Mouse (Mus musculus) liver, embryonic 13.5 days (tissue): ENCODE results near the gene Arid1b. TPM values are rescaled to one million over a fixed set of nuclear protein-coding genes. Genes with fewer than 3 reads are reported as not detected.

Experiments
- ATAC-seq: fragments of 200-750 bp; cut with Nextera tagmentation; 2 replicates; pipeline ENCODE4 v1.8.0; 2017; ENCODE audit warnings: low read depth, mild to moderate bottlenecking, moderate number of reproducible peaks, moderate library complexity
- DNase-seq: peaks from one replicate; pipeline ENCODE4 v3.0.0; 2022
- H3K27ac ChIP-seq: fragments of 300-500 bp; sonication (generic); 2 replicates; pipeline ENCODE4 v1.5.1; 2015; ENCODE audit warnings: moderate library complexity, mild to moderate bottlenecking, inconsistent platforms
- H3K27me3 ChIP-seq: fragments of 300-500 bp; sonication (generic); 2 replicates; pipeline ENCODE4 v1.6.1; 2015; ENCODE audit warnings: mild to moderate bottlenecking, inconsistent platforms
- H3K36me3 ChIP-seq: fragments of 300-500 bp; sonication (generic); 2 replicates; pipeline ENCODE4 v1.6.1; 2015; ENCODE audit warnings: mild to moderate bottlenecking, inconsistent platforms
- H3K4me1 ChIP-seq: fragments of 300-500 bp; sonication (generic); replicated peaks from 2 replicates; pipeline ENCODE4 v1.6.1; 2015; ENCODE audit warnings: inconsistent platforms
- H3K4me2 ChIP-seq: fragments of 300-500 bp; sonication (generic); 2 replicates; pipeline ENCODE4 v1.6.1; 2015; ENCODE audit warnings: inconsistent platforms, mild to moderate bottlenecking, moderate library complexity
- H3K4me3 ChIP-seq: fragments of 300-500 bp; sonication (generic); replicated peaks from 2 replicates; pipeline ENCODE4 v1.5.1; 2015; ENCODE audit warnings: mild to moderate bottlenecking, inconsistent platforms
- H3K9ac ChIP-seq: fragments of 300-500 bp; sonication (generic); 2 replicates; pipeline ENCODE4 v1.6.1; 2015; ENCODE audit warnings: mild to moderate bottlenecking, inconsistent platforms
- H3K9me3 ChIP-seq: fragments of 300-500 bp; sonication (generic); replicated peaks from 2 replicates; pipeline ENCODE4 v1.6.1; 2016; ENCODE audit warnings: inconsistent platforms
- WGBS: fragments of 180-500 bp; shearing (Covaris S2); methylation state at CpG from one replicate; pipeline ENCODE4 v1.1.7; 2015; ENCODE audit not compliant: insufficient replicate concordance; 5-methylcytosine and 5-hydroxymethylcytosine counted together
- polyA plus RNA-seq: library from polyadenylated mRNA; unstranded; fragments of >200 nt; fragmentation: Nextera tagmentation; extraction: Ambion mirVana; gene quantifications from 2 replicates; pipeline ENCODE4 v1.2.1, GENCODE M21; 2015

The Arid1b gene
- polyA plus RNA-seq, 1 experiment from 2014 or later, result 2.0 TPM

DNA sequence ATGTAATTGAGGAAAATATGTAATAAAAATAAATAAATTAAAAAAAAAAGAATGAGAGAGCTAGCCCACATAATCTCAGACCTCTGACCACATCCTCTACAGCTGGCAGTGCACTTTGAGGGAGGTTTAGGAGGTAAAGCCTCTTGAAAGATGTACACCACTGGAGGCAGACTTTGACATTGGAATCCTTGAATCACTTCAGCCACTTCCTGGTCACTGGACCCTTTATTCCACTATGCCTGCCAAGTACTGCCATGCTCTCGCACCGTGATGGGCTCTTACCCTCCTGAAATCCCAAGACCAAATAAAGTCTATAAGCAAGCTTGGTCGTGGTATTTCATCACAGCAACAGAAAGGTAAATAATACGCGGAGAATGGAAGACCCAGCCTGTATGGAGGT is 25.3 kb upstream of the Arid1b start:
- H3K27ac ChIP-seq, result no peak overlapping the region
- 73% methylated on average over 5 of the region's 5 CpGs for WGBS
- no peak for DNase-seq
- H3K4me2 ChIP-seq, result no peak overlapping the region
- H3K9ac ChIP-seq, result no peak overlapping the region
- H3K4me1 ChIP-seq, result no peaks in the 10 kb centered on the region
- no peaks in the 10 kb centered on the region for H3K36me3 ChIP-seq
- no peaks in the 10 kb centered on the region for H3K9me3 ChIP-seq
- no peak for ATAC-seq
- H3K27me3 ChIP-seq, result no peaks in the 10 kb centered on the region; the same call in 1 of the 2 replicates
- no peak overlapping the region for H3K4me3 ChIP-seq

DNA sequence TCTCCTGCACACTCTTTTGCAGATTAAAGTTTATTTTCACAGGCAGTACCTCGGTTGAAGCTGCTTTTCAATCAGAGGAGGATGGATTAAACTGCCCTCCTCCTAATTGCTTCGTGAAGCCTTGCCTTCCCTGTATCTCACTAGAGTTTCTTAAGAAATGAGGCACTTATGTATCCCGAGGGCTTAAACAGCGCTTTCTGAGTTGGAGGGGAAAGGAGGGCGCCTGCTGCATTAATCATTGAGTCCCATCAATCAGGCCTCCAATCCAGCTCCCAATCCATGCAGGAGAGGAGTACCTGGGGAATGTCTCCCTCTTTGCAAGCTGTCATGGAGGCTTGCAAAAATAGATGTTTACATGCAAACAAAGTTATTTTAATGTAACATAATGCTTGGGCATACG is 21.9 kb upstream of the Arid1b start:
- DNase-seq, result no peak
- H3K27me3 ChIP-seq, result no peaks in the 10 kb centered on the region; the same call in 1 of the 2 replicates
- no peak overlapping the region for H3K27ac ChIP-seq
- no peak overlapping the region for H3K9ac ChIP-seq
- no peak overlapping the region for H3K4me2 ChIP-seq
- no peaks in the 10 kb centered on the region for H3K4me1 ChIP-seq
- no peaks in the 10 kb centered on the region for H3K36me3 ChIP-seq
- WGBS, result 60% methylated on average over 6 of the region's 6 CpGs
- H3K9me3 ChIP-seq, result no peaks in the 10 kb centered on the region
- no peak for ATAC-seq
- no peak overlapping the region for H3K4me3 ChIP-seq

DNA sequence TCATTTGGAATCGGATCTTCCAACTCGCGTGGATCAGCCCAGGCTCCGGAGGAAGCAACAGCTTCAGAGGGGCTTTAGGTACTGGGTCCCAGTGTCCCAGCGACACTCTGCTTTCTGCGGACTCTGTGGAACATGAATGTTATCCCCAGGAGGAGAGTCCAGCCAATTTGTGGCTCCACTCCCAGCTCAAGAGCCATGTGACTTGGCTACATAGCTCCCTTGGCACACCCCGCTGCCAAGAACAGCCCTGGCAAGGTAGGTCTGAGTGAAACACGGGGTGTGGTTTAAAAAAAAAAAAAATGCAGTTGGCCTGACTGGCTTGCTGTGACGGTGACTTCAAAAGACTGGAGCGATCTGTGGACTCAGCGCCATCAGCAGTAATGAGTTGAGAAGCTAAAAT is 19.4 kb upstream of the Arid1b start:
- H3K27me3 ChIP-seq, result peaks cover 5% of the 10 kb centered on the region
- H3K9me3 ChIP-seq, result no peaks in the 10 kb centered on the region
- H3K36me3 ChIP-seq, result no peaks in the 10 kb centered on the region
- no peaks in the 10 kb centered on the region for H3K4me1 ChIP-seq
- H3K9ac ChIP-seq, result no peak overlapping the region
- WGBS, result 71% methylated on average over 11 of the region's 11 CpGs
- H3K4me2 ChIP-seq, result no peak overlapping the region
- DNase-seq (no peak), ATAC-seq (no peak)
- H3K4me3 ChIP-seq, result no peak overlapping the region
- H3K27ac ChIP-seq, result no peak overlapping the region

DNA sequence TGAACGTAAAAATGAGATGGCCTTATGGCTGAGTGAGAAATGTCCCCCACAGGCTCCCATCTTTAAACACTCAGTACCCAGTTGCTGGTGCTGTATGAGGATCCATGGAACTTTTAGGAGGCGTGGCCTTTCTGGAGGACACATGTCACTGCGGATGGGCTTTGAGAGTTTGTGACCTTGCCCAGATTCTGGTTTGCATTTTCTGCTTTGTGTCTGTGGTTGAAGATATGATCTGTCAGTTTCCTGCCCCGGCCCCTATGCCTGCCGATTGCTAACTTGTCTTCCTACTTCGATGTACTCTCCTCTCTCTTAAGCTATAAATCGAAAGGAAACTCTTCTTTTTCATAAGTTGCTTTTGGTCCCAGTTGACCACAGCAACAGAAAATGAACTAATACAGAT is 14.0 kb upstream of the Arid1b start:
- no peaks in the 10 kb centered on the region for H3K36me3 ChIP-seq
- no peak overlapping the region for H3K27ac ChIP-seq
- no peaks in the 10 kb centered on the region for H3K4me1 ChIP-seq
- ATAC-seq, result no peak
- peaks cover 13% of the 10 kb centered on the region for H3K27me3 ChIP-seq
- no peaks in the 10 kb centered on the region for H3K9me3 ChIP-seq
- no peak overlapping the region for H3K4me2 ChIP-seq
- no peak for DNase-seq
- WGBS, result 31% methylated on average over 7 of the region's 7 CpGs
- no peak overlapping the region for H3K9ac ChIP-seq
- no peak overlapping the region for H3K4me3 ChIP-seq

DNA sequence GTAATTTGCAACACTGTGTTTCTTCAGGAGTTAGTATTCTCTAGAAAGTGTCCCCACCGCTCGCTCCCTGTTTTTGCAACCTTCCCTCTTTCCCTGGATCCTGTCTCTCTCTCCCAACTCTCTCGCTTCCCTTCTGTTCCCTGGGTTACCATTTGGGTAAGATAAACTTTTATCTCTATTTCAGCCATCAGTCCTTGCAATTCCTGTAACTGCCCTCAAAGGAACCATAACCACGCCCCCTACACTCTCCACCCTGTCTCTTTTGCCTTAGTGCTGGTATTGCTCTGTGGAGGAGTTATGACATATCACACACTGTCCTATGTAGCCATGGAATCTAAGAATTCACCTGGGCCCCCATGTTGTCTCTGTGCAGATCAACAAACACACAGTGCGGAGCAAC is 11.3 kb upstream of the Arid1b start:
- 65% methylated on average over 5 of the region's 5 CpGs for WGBS
- ATAC-seq, result no peak

DNA sequence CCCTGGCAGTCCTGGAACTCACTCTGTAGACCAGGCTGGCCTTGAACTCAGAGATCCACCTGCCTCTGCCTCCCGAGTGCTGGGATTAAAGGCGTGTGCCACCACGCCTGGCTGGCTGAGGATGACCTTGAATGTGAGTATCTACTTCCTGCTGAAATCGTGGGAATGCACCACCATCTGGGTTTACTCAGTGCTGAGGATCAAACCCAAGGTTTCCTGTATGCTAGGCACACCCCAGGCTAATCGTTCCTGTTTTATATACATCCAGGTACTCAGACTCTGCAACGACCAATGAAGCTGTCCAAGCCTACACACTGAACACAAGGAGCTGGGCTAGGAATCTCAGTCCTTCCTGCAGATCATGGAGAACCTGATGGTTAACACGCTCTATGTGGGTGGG is 9.4 kb upstream of the Arid1b start:
- Histone ChIP-seq H3K4me1 (no peaks in the 10 kb centered on the region), H3K4me2 (no peak overlapping the region), H3K27me3 (peaks cover 9% of the 10 kb centered on the region), H3K4me3 (no peak overlapping the region), H3K9ac (no peak overlapping the region), H3K27ac (no peak overlapping the region), H3K36me3 (no peaks in the 10 kb centered on the region), H3K9me3 (no peaks in the 10 kb centered on the region)
- 52% methylated on average over 7 of the region's 7 CpGs for whole genome bisulfite sequencing
- DNase-seq (no peak), ATAC-seq (no peak)

More for the DNA sequence above, 11.3 kb upstream of the Arid1b start:
- Histone ChIP-seq H3K4me2 (no peak overlapping the region), H3K36me3 (no peaks in the 10 kb centered on the region), H3K9me3 (no peaks in the 10 kb centered on the region), H3K9ac (no peak overlapping the region), H3K27ac (no peak overlapping the region), H3K4me1 (no peaks in the 10 kb centered on the region), H3K4me3 (no peak overlapping the region), H3K27me3 (peaks cover 13% of the 10 kb centered on the region)
- no peak for DNase-seq

DNA sequence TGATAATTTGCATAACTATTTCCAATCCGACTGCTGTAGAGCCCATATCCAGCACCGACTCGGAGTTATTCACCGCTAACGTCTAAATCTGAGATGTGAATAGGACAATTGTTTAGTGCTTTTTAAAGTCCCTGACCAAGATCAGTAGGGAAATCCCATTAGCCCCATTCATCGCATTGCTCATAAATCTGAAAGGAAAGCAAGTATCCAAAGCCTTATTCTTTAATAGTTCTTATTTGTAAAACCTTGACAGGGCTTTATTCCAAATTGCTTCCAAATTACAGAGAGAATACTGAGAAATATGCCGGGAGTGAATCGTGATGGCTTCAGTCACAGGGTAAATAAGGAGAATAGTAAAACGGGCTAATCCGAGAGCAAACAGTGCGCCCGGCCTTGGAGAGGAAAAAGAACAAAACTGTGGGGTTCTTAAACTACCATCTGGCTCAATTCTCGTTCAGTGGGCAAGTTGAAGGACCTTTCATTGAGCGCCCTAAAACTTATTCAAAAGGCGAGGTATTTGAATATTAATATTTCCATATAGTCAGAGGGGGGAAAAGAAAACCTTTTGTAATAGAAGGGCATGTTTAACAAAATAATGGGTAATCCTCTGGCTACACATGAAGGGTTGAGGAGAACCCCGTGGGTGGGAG is 3.1 kb upstream of the Arid1b start:
- no peak overlapping the region for H3K4me3 ChIP-seq
- no peak overlapping the region for H3K27ac ChIP-seq
- H3K9ac ChIP-seq, result no peak overlapping the region
- WGBS, result 79% methylated on average over 16 of the region's 16 CpGs
- peaks cover 15% of the 10 kb centered on the region for H3K4me1 ChIP-seq
- no peak for ATAC-seq
- H3K36me3 ChIP-seq, result no peaks in the 10 kb centered on the region
- H3K9me3 ChIP-seq, result no peaks in the 10 kb centered on the region
- DNase-seq, result no peak
- H3K4me2 ChIP-seq, result no peak overlapping the region
- H3K27me3 ChIP-seq, result no peaks in the 10 kb centered on the region

DNA sequence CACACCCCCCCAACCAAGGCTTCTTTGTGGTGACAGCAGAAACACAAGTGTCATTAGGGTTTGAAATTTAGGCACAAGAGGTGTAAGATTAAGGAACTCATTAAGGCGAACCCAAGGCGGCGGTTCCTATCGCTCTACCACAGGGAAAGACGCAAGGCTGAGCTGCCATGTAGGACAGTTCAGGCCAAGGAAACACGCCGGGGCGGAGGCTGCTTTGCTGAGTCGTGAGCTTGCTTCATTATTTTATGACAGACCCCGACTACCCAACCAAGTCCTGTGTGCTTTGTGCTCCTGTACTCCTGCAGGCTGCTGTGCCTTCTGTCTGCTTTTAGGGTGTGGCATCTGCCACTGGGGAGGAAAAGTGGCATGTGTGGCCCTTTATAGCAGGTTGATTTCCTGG is 2.5 kb upstream of the Arid1b start:
- Histone ChIP-seq H3K36me3 (no peaks in the 10 kb centered on the region), H3K4me2 (no peak overlapping the region), H3K9ac (no peak overlapping the region), H3K4me1 (peaks cover 15% of the 10 kb centered on the region), H3K27me3 (no peaks in the 10 kb centered on the region), H3K9me3 (no peaks in the 10 kb centered on the region), H3K27ac (no peak overlapping the region), H3K4me3 (no peak overlapping the region)
- 67% methylated on average over 10 of the region's 10 CpGs for WGBS
- ATAC-seq (no peak), DNase-seq (no peak)

DNA sequence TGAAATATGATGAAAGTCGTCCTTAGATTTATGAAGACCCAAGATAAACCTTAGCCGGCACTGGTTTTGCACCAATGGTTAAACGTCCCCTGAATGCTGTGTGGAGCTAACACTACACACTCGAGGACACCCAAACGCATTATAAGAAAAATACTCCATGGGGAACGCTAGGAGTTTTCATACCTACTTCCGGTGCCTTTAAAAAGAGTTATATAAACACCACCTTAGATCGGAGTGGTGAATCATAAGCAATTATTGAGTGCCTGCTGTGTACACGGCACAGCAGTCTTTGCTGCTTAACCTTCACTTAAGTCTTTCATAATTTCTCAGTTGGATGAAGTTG is 664 bp upstream of the Arid1b start:
- Histone ChIP-seq H3K9me3 (no peaks in the 10 kb centered on the region), H3K4me1 (peaks cover 24% of the 10 kb centered on the region), H3K27me3 (no peaks in the 10 kb centered on the region), H3K36me3 (no peaks in the 10 kb centered on the region), H3K9ac (peak overlapping the region; percentile 98), H3K4me3 (peak overlapping the region; percentile 95), H3K27ac (peak overlapping the region; percentile 96), H3K4me2 (peak overlapping the region; percentile 86)
- DNase-seq (peak; percentile 3), ATAC-seq (no peak)
- WGBS, result 11% methylated on average over 9 of the region's 9 CpGs

DNA sequence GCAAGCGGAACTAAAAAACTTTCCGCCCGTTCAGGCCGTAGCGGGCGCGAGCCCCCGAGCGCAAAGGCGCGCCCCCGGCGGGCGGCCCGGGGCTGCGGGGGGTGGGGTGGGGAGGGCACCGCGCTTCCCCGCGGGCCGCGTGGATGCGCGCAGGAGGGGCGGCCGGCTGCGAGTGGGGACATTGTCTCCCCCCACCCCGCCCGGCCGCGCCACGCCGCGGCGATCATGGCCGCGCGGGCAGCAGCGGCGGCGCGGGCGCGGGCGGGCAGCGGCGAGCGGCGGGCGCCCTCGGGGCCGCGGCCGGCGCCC is 326 bp downstream of the Arid1b start:
- Histone ChIP-seq H3K4me2 (peak overlapping the region; percentile 86), H3K27me3 (no peaks in the 10 kb centered on the region), H3K27ac (peak overlapping the region; percentile 96), H3K9me3 (no peaks in the 10 kb centered on the region), H3K36me3 (no peaks in the 10 kb centered on the region), H3K4me3 (peak overlapping the region; percentile 95), H3K4me1 (peaks cover 28% of the 10 kb centered on the region), H3K9ac (peak overlapping the region; percentile 98)
- DNase-seq, result no peak
- peak; percentile 32 for ATAC-seq
- WGBS, result 1% methylated on average over 48 of the region's 55 CpGs

DNA sequence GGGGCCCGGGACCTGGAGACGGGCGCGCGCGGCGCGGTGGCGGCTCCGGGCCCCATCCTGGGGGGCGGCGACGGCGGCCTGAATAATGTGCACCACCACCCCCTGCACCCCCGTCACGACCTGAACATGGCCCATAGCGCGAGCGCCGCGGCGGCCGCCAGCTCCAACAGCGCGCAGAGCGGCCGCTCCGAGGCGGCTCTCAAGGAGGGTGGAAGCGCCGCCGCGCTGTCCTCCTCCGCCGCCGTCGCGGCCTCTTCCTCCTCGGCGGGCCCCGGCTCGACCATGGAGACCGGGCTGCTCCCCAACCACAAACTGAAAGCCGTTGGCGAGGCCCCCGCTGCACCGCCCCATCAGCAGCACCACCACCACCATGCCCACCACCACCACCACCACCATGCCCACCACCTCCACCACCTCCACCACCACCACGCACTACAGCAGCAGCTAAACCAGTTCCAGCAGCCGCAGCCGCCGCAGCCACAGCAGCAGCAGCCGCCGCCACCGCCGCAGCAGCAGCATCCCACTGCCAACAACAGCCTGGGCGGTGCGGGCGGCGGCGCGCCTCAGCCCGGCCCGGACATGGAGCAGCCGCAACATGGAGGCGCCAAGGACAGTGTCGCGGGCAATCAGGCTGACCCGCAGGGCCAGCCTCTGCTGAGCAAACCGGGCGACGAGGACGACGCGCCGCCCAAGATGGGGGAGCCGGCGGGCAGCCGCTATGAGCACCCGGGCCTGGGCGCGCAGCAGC is 855 bp downstream of the Arid1b start:
- WGBS, result under 1% methylated on average over 66 of the region's 81 CpGs
- ATAC-seq, result peak; percentile 59

DNA sequence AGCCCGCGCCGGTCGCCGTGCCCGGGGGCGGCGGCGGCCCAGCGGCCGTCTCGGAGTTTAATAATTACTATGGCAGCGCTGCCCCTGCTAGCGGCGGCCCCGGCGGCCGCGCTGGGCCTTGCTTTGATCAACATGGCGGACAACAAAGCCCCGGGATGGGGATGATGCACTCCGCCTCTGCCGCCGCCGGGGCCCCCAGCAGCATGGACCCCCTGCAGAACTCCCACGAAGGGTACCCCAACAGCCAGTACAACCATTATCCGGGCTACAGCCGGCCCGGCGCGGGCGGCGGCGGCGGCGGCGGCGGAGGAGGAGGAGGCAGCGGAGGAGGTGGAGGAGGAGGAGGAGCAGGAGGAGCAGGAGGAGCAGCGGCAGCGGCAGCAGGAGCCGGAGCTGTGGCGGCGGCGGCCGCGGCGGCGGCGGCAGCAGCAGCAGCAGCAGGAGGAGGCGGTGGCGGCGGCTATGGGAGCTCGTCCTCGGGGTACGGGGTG is 1.5 kb downstream of the Arid1b start:
- DNase-seq (peak; percentile 69), ATAC-seq (peak; percentile 55)
- Histone ChIP-seq H3K36me3 (no peaks in the 10 kb centered on the region), H3K27ac (peak overlapping the region; percentile 96), H3K4me3 (peak overlapping the region; percentile 95), H3K27me3 (no peaks in the 10 kb centered on the region), H3K9me3 (no peaks in the 10 kb centered on the region), H3K4me1 (peaks cover 36% of the 10 kb centered on the region), H3K9ac (peak overlapping the region; percentile 98), H3K4me2 (peak overlapping the region; percentile 86)
- WGBS, result under 1% methylated on average over 46 of the region's 56 CpGs

More for the DNA sequence above, 855 bp downstream of the Arid1b start:
- Histone ChIP-seq H3K4me3 (peak overlapping the region; percentile 95), H3K27ac (peak overlapping the region; percentile 96), H3K9me3 (no peaks in the 10 kb centered on the region), H3K27me3 (no peaks in the 10 kb centered on the region), H3K9ac (peak overlapping the region; percentile 98), H3K4me2 (peak overlapping the region; percentile 86), H3K4me1 (peaks cover 31% of the 10 kb centered on the region), H3K36me3 (no peaks in the 10 kb centered on the region)
- DNase-seq, result peak; percentile 44
